Comparison of ENCODE assay signal across 9 mouse cellular contexts in the genomic region with DNA sequence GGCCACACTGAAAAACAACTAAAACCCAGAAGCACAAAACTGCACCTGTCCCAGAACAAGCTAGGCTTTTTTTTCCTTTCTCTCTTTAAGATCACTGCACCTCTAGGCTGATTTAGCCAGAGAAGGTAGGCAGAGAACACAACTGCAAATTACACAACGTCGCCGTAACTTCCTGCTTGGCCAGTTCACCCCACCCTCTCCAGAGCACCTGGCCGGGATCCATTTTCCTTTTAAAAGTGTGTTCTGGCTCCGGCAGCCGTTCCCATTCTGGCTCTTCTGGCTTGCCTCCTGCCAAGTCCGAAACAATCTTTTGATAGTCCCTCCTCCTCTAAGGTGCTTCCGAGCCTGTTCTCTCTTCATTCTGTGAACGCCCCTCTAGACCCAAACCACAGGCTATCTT. TPM values are rescaled to one million over a fixed set of nuclear protein-coding genes. Genes with fewer than 3 reads are reported as not detected.
DNase-seq lines count a peak whose midpoint lies in the region; ATAC-seq and TF ChIP-seq lines count a peak whose summit lies in the region.
"Had no signal": no experiment of that assay in that cellular context is flagged by ENCODE, and none has a peak within 500 bp of the region (broad histone marks: within the 10 kb centered on the region; RNA-seq: fewer than 3 reads in every experiment).

No protein-coding gene starts in this region.

- intact Hi-C loops in heart, postnatal 14 days (cut with DNase I): no loop called here

- H3K4me2 ChIP-seq in embryonic facial prominence, embryonic 15.5 days (replicated peaks): peak overlapping the region; percentile 27; the same call in 1 of the 2 replicates
- peak overlapping the region; percentile 29 for H3K4me2 ChIP-seq in limb, embryonic 14.5 days (replicated peaks; ENCODE audit: low read depth, low read length, severe bottlenecking)
- no peak overlapping the region for H3K4me2 ChIP-seq in forebrain, embryonic 15.5 days (replicated peaks)

- no peaks in the 10 kb centered on the region for H3K9me3 ChIP-seq in ES-Bruce4 (replicated peaks; ENCODE audit: control insufficient read depth, insufficient read depth, low read length, poor library complexity, severe bottlenecking)
- H3K9me3 ChIP-seq in embryonic facial prominence, embryonic 15.5 days (replicated peaks): no peaks in the 10 kb centered on the region
- no peaks in the 10 kb centered on the region for H3K9me3 ChIP-seq in limb, embryonic 14.5 days (ENCODE audit: control insufficient read depth, low read length)
- H3K9me3 ChIP-seq in forebrain, embryonic 15.5 days: no peaks in the 10 kb centered on the region

- TF ChIP-seq POLR2A in ES-Bruce4 (IDR thresholded peaks at IDR 0.05; ENCODE audit: insufficient read depth, low read length): no peak
- no peak for TF ChIP-seq POLR2A in limb, embryonic 14.5 days (IDR thresholded peaks at IDR 0.05; ENCODE audit: borderline replicate concordance, extremely low read depth, insufficient read depth, insufficient read length)

- H3K27ac ChIP-seq in ES-Bruce4 (ENCODE audit: insufficient read depth, low read length): no peak overlapping the region
- peak overlapping the region; percentile 63 for H3K27ac ChIP-seq in embryonic facial prominence, embryonic 15.5 days (replicated peaks)
- H3K27ac ChIP-seq in limb, embryonic 14.5 days (replicated peaks; ENCODE audit: low read depth, low read length): peak overlapping the region; percentile 70
- H3K27ac ChIP-seq in forebrain, embryonic 15.5 days (replicated peaks): no peak overlapping the region

- no peak for TF ChIP-seq CTCF in ES-Bruce4 (IDR thresholded peaks at IDR 0.05; ENCODE audit: low read depth, low read length)

- peaks cover 32% of the 10 kb centered on the region for H3K36me3 ChIP-seq in ES-Bruce4 (ENCODE audit: control insufficient read depth, insufficient read depth, low read length, poor library complexity, severe bottlenecking)
- no peaks in the 10 kb centered on the region for H3K36me3 ChIP-seq in embryonic facial prominence, embryonic 15.5 days
- H3K36me3 ChIP-seq in limb, embryonic 14.5 days (ENCODE audit: control insufficient read depth, insufficient read depth, low read length): no peaks in the 10 kb centered on the region
- H3K36me3 ChIP-seq in forebrain, embryonic 15.5 days: no peaks in the 10 kb centered on the region

- ATAC-seq in embryonic facial prominence, embryonic 15.5 days (ENCODE audit: insufficient number of reproducible peaks, low FRiP score, low TSS enrichment, low read depth): peak; percentile 49; the same call in 1 of the 2 replicates
- ATAC-seq in limb, embryonic 14.5 days (ENCODE audit: low FRiP score, low read depth): 0 out of 2 replicates have a peak, but pooled peaks have one; percentile 21
- no peak for ATAC-seq in forebrain, embryonic 15.5 days (replicated peaks)

- 47% methylated on average over 9 of the region's 9 CpGs for WGBS in embryonic facial prominence, embryonic 15.5 days
- 20% methylated on average over 9 of the region's 9 CpGs for WGBS in limb, embryonic 14.5 days
- WGBS in forebrain, embryonic 15.5 days: 47% methylated on average over 9 of the region's 9 CpGs

- no peak overlapping the region for H3K4me3 ChIP-seq in ES-Bruce4 (ENCODE audit: low read depth, low read length)
- H3K4me3 ChIP-seq in embryonic facial prominence, embryonic 15.5 days (replicated peaks): no peak overlapping the region
- H3K4me3 ChIP-seq in limb, embryonic 14.5 days (replicated peaks; ENCODE audit: low read length): no peak overlapping the region
- H3K4me3 ChIP-seq in forebrain, embryonic 15.5 days: no peak overlapping the region
- H3K4me3 ChIP-seq: myocyte had no signal

- no peak for TF ChIP-seq EP300 in ES-Bruce4 (IDR thresholded peaks at IDR 0.05; ENCODE audit: insufficient read depth, low read depth, low read length)

- H3K27me3 ChIP-seq in ES-Bruce4 (ENCODE audit: control insufficient read depth, insufficient read depth, low read length, poor library complexity, severe bottlenecking): no peaks in the 10 kb centered on the region
- no peaks in the 10 kb centered on the region for H3K27me3 ChIP-seq in embryonic facial prominence, embryonic 15.5 days
- no peaks in the 10 kb centered on the region for H3K27me3 ChIP-seq in limb, embryonic 14.5 days (ENCODE audit: control insufficient read depth, insufficient read depth, low read length)
- no peaks in the 10 kb centered on the region for H3K27me3 ChIP-seq in forebrain, embryonic 15.5 days

- DNase-seq in heart, postnatal 14 days: peak; percentile 76 to 81
- peak; percentile 70 for DNase-seq in limb, embryonic 14.5 days (ENCODE audit: low spot score)
- no peak for DNase-seq in ovary, postnatal 14 days (ENCODE audit: low spot score)
- no peak for DNase-seq in ovary, postnatal 36 days (ENCODE audit: low spot score)
- no peak for DNase-seq in liver

- 0 out of 2 replicates have a peak overlapping the region, but pooled peaks have one; percentile 6 for H3K9ac ChIP-seq in ES-Bruce4 (ENCODE audit: low read depth, poor library complexity, severe bottlenecking)
- no peak overlapping the region for H3K9ac ChIP-seq in embryonic facial prominence, embryonic 15.5 days
- H3K9ac ChIP-seq in limb, embryonic 14.5 days (ENCODE audit: low read depth, low read length, severe bottlenecking): 0 out of 2 replicates have a peak overlapping the region, but pooled peaks have one; percentile 21
- H3K9ac ChIP-seq in forebrain, embryonic 15.5 days (replicated peaks): no peak overlapping the region

- H3K4me1 ChIP-seq in ES-Bruce4 (ENCODE audit: control insufficient read depth, insufficient read depth, low read length): peaks cover 1% of the 10 kb centered on the region
- H3K4me1 ChIP-seq in embryonic facial prominence, embryonic 15.5 days: peaks cover 46% of the 10 kb centered on the region
- peaks cover 55% of the 10 kb centered on the region for H3K4me1 ChIP-seq in limb, embryonic 14.5 days (ENCODE audit: control insufficient read depth, insufficient read depth, low read length)
- H3K4me1 ChIP-seq in forebrain, embryonic 15.5 days: peaks cover 15% of the 10 kb centered on the region

RNA-seq across cellular contexts. Expression of a gene that starts 32.4 kb away (rescaled TPM):
- polyA plus RNA-seq in ES-Bruce4 (2011; ENCODE audit: insufficient read depth, insufficient read length, low read depth, missing spikeins): 144 and 158 TPM in 2 replicates
- 22.7 and 24.8 TPM in 2 replicates for polyA plus RNA-seq in embryonic facial prominence, embryonic 15.5 days (2015; fragmentation: Nextera tagmentation; extraction: Ambion mirVana)
- 10 to 100 TPM; 35.5 to 40.0 TPM for total RNA-seq in heart, postnatal 14 days (2021)
- polyA plus RNA-seq in limb, embryonic 14.5 days (2012; rRNA removed): 44.8 and 56.3 TPM in 2 replicates
- 41.3 and 47.2 TPM in 2 replicates for polyA plus RNA-seq in limb, embryonic 14.5 days (2014; fragmentation: Nextera tagmentation; extraction: Ambion mirVana)
- 12.0 and 13.6 TPM in 2 replicates for polyA plus RNA-seq in forebrain, embryonic 15.5 days (2015; fragmentation: Nextera tagmentation; extraction: Ambion mirVana)

Comparison
In these comparisons a context has a peak if more than half of its experiments do, and no peak if none do; other contexts are left out.
1. H3K27ac ChIP-seq: peak in embryonic facial prominence, embryonic 15.5 days (single experiment) and limb, embryonic 14.5 days (single experiment); none in ES-Bruce4 (single experiment) and forebrain, embryonic 15.5 days (single experiment).
2. H3K9ac ChIP-seq: peak in ES-Bruce4 (single experiment) and limb, embryonic 14.5 days (single experiment); none in embryonic facial prominence, embryonic 15.5 days (single experiment) and forebrain, embryonic 15.5 days (single experiment).
3. DNase-seq: peak in heart, postnatal 14 days (2 of 2) and limb, embryonic 14.5 days (single experiment); none in ovary, postnatal 14 days (single experiment), ovary, postnatal 36 days (single experiment) and liver (single experiment).